Mouse (Mus musculus) ES-E14 (cell line): ENCODE data around the gene Sbk1. TPM values are rescaled to one million over a fixed set of nuclear protein-coding genes. Genes with fewer than 3 reads are reported as not detected.

Experiments used
- DNase-seq: peaks from one replicate; pipeline ENCODE4 v3.0.0-alpha.2; 2013; ENCODE audit warnings: low read depth, low spot score
- H3K27ac ChIP-seq: 2 replicates; pipeline ENCODE4 v1.5.1; 2012; ENCODE audit warnings: low read depth, mild to moderate bottlenecking, low read length, moderate library complexity, mixed read lengths; ENCODE audit not compliant: poor library complexity, insufficient read depth, severe bottlenecking
- H3K36me3 ChIP-seq: 2 replicates; pipeline ENCODE4 v1.6.1; 2012; ENCODE audit warnings: mild to moderate bottlenecking, low read length, moderate library complexity, mixed read lengths; ENCODE audit not compliant: control insufficient read depth, poor library complexity, insufficient read depth, severe bottlenecking
- H3K4me1 ChIP-seq, 2 experiments: fragments of 150-350 bp in 1 of 2; sonication (generic) in 1 of 2; 2 replicates each; pipeline ENCODE4 v1.6.1; 2012; ENCODE audit warnings: low read length in 2 of 2, mild to moderate bottlenecking in 1 of 2, mixed read lengths in 1 of 2; ENCODE audit not compliant: control insufficient read depth in 2 of 2, insufficient read depth in 2 of 2, poor library complexity in 1 of 2
- H3K4me3 ChIP-seq, 2 experiments: fragments of 150-350 bp in 1 of 2; sonication (generic) in 1 of 2; 2 replicates each; pipeline ENCODE4 v1.5.1; 2012; ENCODE audit warnings: low read length in 2 of 2, low read depth in 1 of 2, mild to moderate bottlenecking in 1 of 2, mixed read lengths in 1 of 2; ENCODE audit not compliant: insufficient read depth in 1 of 2, poor library complexity in 1 of 2, severe bottlenecking in 1 of 2
- H3K9ac ChIP-seq: 2 replicates; pipeline ENCODE4 v1.6.1; 2012; ENCODE audit warnings: low read depth, mild to moderate bottlenecking, low read length, mixed read lengths; ENCODE audit not compliant: poor library complexity, insufficient read depth, severe bottlenecking
- H3K9me3 ChIP-seq: fragments of 150-350 bp; sonication (generic); 2 replicates; pipeline ENCODE4 v1.6.1; 2012; ENCODE audit warnings: low read depth, mild to moderate bottlenecking, low read length; ENCODE audit not compliant: control insufficient read depth, insufficient read depth
- CHD2 ChIP-seq: IDR thresholded peaks from 2 replicates; pipeline ENCODE4 v1.6.1; 2014; ENCODE audit warnings: mild to moderate bottlenecking, low read depth, low read length, inconsistent platforms
- HCFC1 ChIP-seq: IDR thresholded peaks from 2 replicates; pipeline ENCODE4 v1.6.1; 2012; ENCODE audit warnings: low read length, inconsistent platforms, borderline replicate concordance; ENCODE audit not compliant: insufficient read depth
- MAFK ChIP-seq: IDR thresholded peaks from 2 replicates; pipeline ENCODE4 v1.6.1; 2014; ENCODE audit warnings: mild to moderate bottlenecking, low read depth, low read length, inconsistent platforms; ENCODE audit not compliant: insufficient read depth
- ZC3H11A ChIP-seq: IDR thresholded peaks from 2 replicates; pipeline ENCODE4 v1.6.1; 2012; ENCODE audit warnings: low read depth, mild to moderate bottlenecking, inconsistent platforms, low read length, borderline replicate concordance
- ZNF384 ChIP-seq: IDR thresholded peaks from 2 replicates; pipeline ENCODE4 v1.6.1; 2012; ENCODE audit warnings: low read depth, low read length, inconsistent platforms
- in situ Hi-C, 2 experiments: fragments of 600-800 bp; cut with MboI; formaldehyde crosslinking; loops; one replicate each; pipeline ENCODE4 v1.15.1; 2025; ENCODE audit warnings: low sequenced_read_pairs in 2 of 2, inconsistent platforms in 1 of 2; ENCODE audit not compliant: unreplicated experiment in 2 of 2
- total RNA-seq: library from RNA; depleted of rRNA; stranded (reverse); fragments of 300-350 nt; gene quantifications from 2 replicates; pipeline ENCODE4 v1.2.3, GENCODE M21; 2012; rRNA removed

Gene Sbk1
- total RNA-seq, 1 experiment = 18.6 TPM

DNA sequence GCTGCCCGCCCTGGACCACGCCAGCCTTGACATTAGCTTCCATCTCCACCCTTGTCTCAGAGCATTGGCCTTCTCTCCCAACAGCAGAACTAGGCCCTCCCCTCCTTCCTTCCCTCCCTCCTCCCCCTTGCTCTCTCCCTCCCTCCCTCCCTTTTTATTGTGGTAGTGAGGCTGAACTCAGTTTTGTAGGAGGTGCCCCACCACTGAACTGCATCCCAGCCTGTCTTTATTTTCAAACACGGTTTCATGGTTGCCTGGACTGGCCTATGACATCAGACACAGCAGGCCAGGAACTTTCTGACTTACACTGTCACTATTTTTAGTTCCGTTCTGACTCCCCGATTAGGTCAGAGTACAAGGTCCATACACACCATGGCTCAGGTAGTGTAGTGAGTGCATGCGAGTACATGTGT is 67.8 kb downstream of the Sbk1 start:
- in situ Hi-C loops = no loop called here

DNA sequence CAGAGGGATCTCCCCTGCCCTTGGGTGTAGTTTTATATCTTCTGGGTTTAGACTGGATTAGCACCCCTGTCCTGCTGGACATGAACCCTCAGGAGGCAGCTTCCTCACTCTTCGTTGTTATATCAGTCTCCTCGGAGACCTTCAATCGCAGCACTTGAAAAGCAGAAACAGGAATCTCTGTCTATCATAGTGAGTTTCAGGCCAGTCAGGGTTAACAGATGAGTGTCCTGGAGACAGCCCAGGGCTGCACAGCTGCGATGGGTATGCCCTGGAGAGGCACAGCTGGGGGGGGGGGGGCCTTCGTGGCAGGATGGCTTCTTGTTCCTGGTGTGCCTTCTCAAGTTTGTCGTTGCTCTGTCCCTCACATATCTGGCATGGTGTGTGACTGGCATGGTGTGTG is 68.5 kb downstream of the Sbk1 start:
- Histone ChIP-seq H3K27ac (no peak overlapping the region), H3K9me3 (no peaks in the 10 kb centered on the region), H3K36me3 (no peaks in the 10 kb centered on the region), H3K4me3 (no peak overlapping the region), H3K4me1 (peaks cover 0 to 32% of the 10 kb centered on the region in 2 experiments; a peak in 2 of 4 replicates), H3K9ac (no peak overlapping the region)
- in situ Hi-C loops = no loop called here
- TF ChIP-seq CHD2 = no peak
- TF ChIP-seq ZC3H11A = no peak
- TF ChIP-seq HCFC1 = no peak
- no peak for TF ChIP-seq ZNF384
- DNase-seq = no peak

More for the DNA sequence above, 67.8 kb downstream of the Sbk1 start:
- Histone ChIP-seq H3K27ac (no peak overlapping the region), H3K4me3 (no peak overlapping the region), H3K9ac (peak overlapping the region; percentile 20; the same call in 1 of the 2 replicates), H3K4me1 (peaks cover 0 to 30% of the 10 kb centered on the region in 2 experiments; a peak in 2 of 4 replicates), H3K36me3 (no peaks in the 10 kb centered on the region), H3K9me3 (no peaks in the 10 kb centered on the region)
- no peak for DNase-seq
- TF ChIP-seq HCFC1 (no peak), ZC3H11A (no peak), CHD2 (no peak), MAFK (no peak), ZNF384 (no peak)

Other genes starting within 250 kb of the Sbk1 start
- not detected in 2 replicates for gene Gsg1l, start 190.2 kb upstream of the Sbk1 start, total RNA-seq
- gene Xpo6, start 72.1 kb upstream of the Sbk1 start, total RNA-seq = 92.7 and 105 TPM in 2 replicates
- 8.0 and 14.8 TPM in 2 replicates for gene Lat, start 97.0 kb downstream of the Sbk1 start, total RNA-seq
- 238 and 481 TPM in 2 replicates for gene Spns1, start 104.8 kb downstream of the Sbk1 start, total RNA-seq
- gene Nfatc2ip, start 124.1 kb downstream of the Sbk1 start, total RNA-seq = 31.7 and 45.6 TPM in 2 replicates
- 0.16 and 0.49 TPM in 2 replicates for gene Cd19, start 142.3 kb downstream of the Sbk1 start, total RNA-seq
- 22.1 and 27.8 TPM in 2 replicates for gene Rabep2, start 156.1 kb downstream of the Sbk1 start, total RNA-seq
- 0.11 and 0.27 TPM in 2 replicates for gene Atp2a1, start 190.5 kb downstream of the Sbk1 start, total RNA-seq
- 20.3 and 22.5 TPM in 2 replicates for gene Sh2b1, start 202.8 kb downstream of the Sbk1 start, total RNA-seq
- 125 and 133 TPM in 2 replicates for gene Tufm, start 214.7 kb downstream of the Sbk1 start, total RNA-seq
- gene Atxn2l, start 230.8 kb downstream of the Sbk1 start, total RNA-seq = 72.3 and 80.1 TPM in 2 replicates